ENCODE assay signal across 1 mouse cellular context in the genomic region with DNA sequence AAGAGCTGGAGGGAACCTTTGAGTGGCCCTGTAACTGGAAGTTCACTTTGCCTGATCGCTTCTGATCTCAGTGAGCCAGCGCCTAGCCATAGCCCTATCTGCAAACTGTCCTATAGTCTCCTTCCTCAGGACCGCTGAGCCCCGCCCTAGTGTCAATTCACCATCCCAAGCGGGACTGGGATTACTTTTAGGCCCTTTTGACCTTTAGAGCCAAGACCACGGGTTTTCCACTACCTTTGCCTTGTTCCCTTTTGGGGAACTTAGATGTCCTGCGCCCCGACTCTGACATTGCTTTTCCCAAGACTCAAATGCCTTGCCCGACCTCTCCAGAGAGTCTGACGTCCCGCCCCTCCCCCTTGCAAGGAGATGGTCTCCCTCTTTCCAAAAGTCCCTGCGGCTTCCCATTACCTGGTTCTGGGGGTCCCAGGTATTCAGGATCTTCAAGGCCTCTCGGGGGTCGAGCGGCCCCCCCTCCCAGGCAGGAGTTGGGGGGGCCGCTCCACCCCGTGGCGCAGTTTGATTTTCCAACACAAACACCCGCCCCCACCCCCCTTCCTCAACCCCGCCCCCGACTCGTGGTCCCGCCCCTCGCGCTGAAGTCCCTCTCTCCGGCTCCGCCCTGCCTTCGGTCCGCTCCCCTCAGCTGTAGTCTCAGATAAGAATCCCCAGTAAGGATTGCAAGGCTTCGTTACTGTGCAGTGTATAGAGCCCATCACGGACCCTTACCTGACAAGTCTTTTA.
TF ChIP-seq lines count a peak whose summit lies in the region.

No protein-coding gene starts in this region.

TF ChIP-seq in MEL, 35 proteins besides CTCF, POLR2A, EP300 and RAD21:
- TF ChIP-seq TCF12 (IDR thresholded peaks at IDR 0.05; ENCODE audit: low read depth, low read length) (0 out of 2 replicates have a peak, but pooled peaks have one; percentile 24), MAZ (IDR thresholded peaks at IDR 0.05; ENCODE audit: low read depth, low read length) (peak; percentile 81; the same call in 1 of the 2 replicates), MYC (IDR thresholded peaks at IDR 0.05; ENCODE audit: low read depth, low read length) (no peak), ZMIZ1 (IDR thresholded peaks at IDR 0.05; ENCODE audit: low read depth, low read length) (no peak), RCOR1 (IDR thresholded peaks at IDR 0.05; ENCODE audit: low read depth, low read length) (no peak), GABPA (IDR thresholded peaks at IDR 0.05; ENCODE audit: low read depth, low read length) (no peak), ETS1 (IDR thresholded peaks at IDR 0.05; ENCODE audit: low read depth, low read length) (peak; percentile 89), USF1 (IDR thresholded peaks at IDR 0.05; ENCODE audit: low read depth, low read length) (no peak), KAT2A (conservative IDR thresholded peaks at IDR 0.05; ENCODE audit: low read depth, low read length) (no peak), ELF1 (IDR thresholded peaks at IDR 0.05; ENCODE audit: low read depth, low read length) (no peak; the same call in 1 of the 2 replicates), SIN3A (IDR thresholded peaks at IDR 0.05; ENCODE audit: low read length) (peak; percentile 83), JUND (IDR thresholded peaks at IDR 0.05; ENCODE audit: low read depth, low read length) (no peak), NELFE (IDR thresholded peaks at IDR 0.05; ENCODE audit: low read depth, low read length) (peak; percentile 34; the same call in 1 of the 2 replicates), TBP (IDR thresholded peaks at IDR 0.05; ENCODE audit: low read depth, low read length) (0 out of 2 replicates have a peak, but pooled peaks have one; percentile 21), ZNF384 (IDR thresholded peaks at IDR 0.05; ENCODE audit: low read depth, low read length) (no peak), CHD1 (IDR thresholded peaks at IDR 0.05; ENCODE audit: low read depth, low read length) (no peak), HCFC1 (IDR thresholded peaks at IDR 0.05; ENCODE audit: low read depth, low read length) (0 out of 2 replicates have a peak, but pooled peaks have one; percentile 27), GATA1 (IDR thresholded peaks at IDR 0.05; ENCODE audit: low read depth, low read length) (peak; percentile 68; the same call in 1 of the 2 replicates), MXI1 (IDR thresholded peaks at IDR 0.05; ENCODE audit: low read depth, low read length) (peak; percentile 60; the same call in 1 of the 2 replicates), MAX (IDR thresholded peaks at IDR 0.05; ENCODE audit: low read length) (0 out of 2 replicates have a peak, but pooled peaks have one; percentile 14), E2F4 (IDR thresholded peaks at IDR 0.05; ENCODE audit: borderline replicate concordance, low read depth, low read length) (no peak), BHLHE40 (IDR thresholded peaks at IDR 0.05; ENCODE audit: borderline replicate concordance, low read depth, low read length) (peak; percentile 23; the same call in 1 of the 2 replicates), CHD2 (IDR thresholded peaks at IDR 0.05; ENCODE audit: low read length) (0 out of 2 replicates have a peak, but pooled peaks have one; percentile 19), NRF1 (IDR thresholded peaks at IDR 0.05; ENCODE audit: insufficient read depth, low read depth, low read length, poor library complexity, severe bottlenecking) (no peak)
TF ChIP-seq in MEL: peak in this region for 12.
